In the genomic region with DNA sequence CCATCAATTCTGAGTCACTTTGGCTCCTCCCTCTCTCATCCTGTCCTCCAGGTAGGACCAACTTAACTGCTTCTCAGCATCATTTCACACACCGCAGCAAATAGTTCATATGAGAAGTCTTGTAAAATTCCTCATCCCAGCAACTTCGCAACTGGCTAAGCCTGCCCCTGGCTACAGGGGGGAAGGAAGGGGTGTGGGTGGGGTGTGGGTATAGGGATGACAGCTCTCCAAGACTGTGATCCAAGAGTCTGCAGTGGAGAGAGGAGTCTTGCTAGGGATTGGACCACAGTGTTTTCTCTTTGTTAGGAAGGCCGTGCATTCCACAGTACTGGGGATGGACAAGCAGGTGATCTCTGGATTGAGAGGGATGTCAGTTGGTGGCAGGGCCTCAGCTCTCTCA, we compare ENCODE assay signal across 25 mouse cellular contexts. TPM values are rescaled to one million over a fixed set of nuclear protein-coding genes. Genes with fewer than 3 reads are reported as not detected.
A peak's percentile ranks its signal among the peaks of the same experiment; 100 is the strongest.
DNase-seq lines count a peak whose midpoint lies in the region; ATAC-seq lines count a peak whose summit lies in the region.
"Had no signal": no experiment of that assay in that cellular context is flagged by ENCODE, and none has a peak within 500 bp of the region (broad histone marks: within the 10 kb centered on the region; RNA-seq: fewer than 3 reads in every experiment).

No protein-coding gene starts in this region.

- ATAC-seq in frontal cortex, adult (ENCODE audit: low TSS enrichment): peak; percentile 45
- no peak for ATAC-seq in midbrain, embryonic 15.5 days (replicated peaks)
- no peak for ATAC-seq in midbrain, embryonic 13.5 days
- ATAC-seq: inflammation-experienced regulatory T-cells, adult 6 months had no signal

- 79% methylated on average over 3 of the region's 3 CpGs for WGBS in midbrain, embryonic 15.5 days
- WGBS in midbrain, embryonic 13.5 days: 84% methylated on average over 3 of the region's 3 CpGs

- no peaks in the 10 kb centered on the region for H3K9me3 ChIP-seq in midbrain, embryonic 15.5 days
- H3K9me3 ChIP-seq in midbrain, embryonic 13.5 days: no peaks in the 10 kb centered on the region
- H3K9me3 ChIP-seq: heart, embryonic 12.5 days; hindbrain, embryonic 15.5 days; kidney, embryonic 15.5 days; limb, embryonic 13.5 days; lung, embryonic 15.5 days; midbrain, embryonic 12.5 days had no signal

- no peak overlapping the region for H3K4me3 ChIP-seq in midbrain, embryonic 15.5 days
- no peak overlapping the region for H3K4me3 ChIP-seq in midbrain, embryonic 13.5 days (replicated peaks)
- H3K4me3 ChIP-seq: heart, embryonic 12.5 days; hindbrain, embryonic 15.5 days; kidney, embryonic 15.5 days; limb, embryonic 13.5 days; lung, embryonic 15.5 days; midbrain, embryonic 12.5 days had no signal

- H3K9ac ChIP-seq in midbrain, embryonic 15.5 days: no peak overlapping the region
- no peak overlapping the region for H3K9ac ChIP-seq in midbrain, embryonic 13.5 days (replicated peaks)
- H3K9ac ChIP-seq: heart, embryonic 12.5 days; hindbrain, embryonic 15.5 days; kidney, embryonic 15.5 days; limb, embryonic 13.5 days; lung, embryonic 15.5 days; midbrain, embryonic 12.5 days had no signal

- H3K4me1 ChIP-seq in midbrain, embryonic 15.5 days: peaks cover 51% of the 10 kb centered on the region
- peaks cover 54% of the 10 kb centered on the region for H3K4me1 ChIP-seq in midbrain, embryonic 13.5 days (replicated peaks)

- 0 out of 2 replicates have a peak overlapping the region, but pooled peaks have one; percentile 47 for H3K27ac ChIP-seq in midbrain, embryonic 15.5 days
- H3K27ac ChIP-seq in midbrain, embryonic 13.5 days: no peak overlapping the region; the same call in 1 of the 2 replicates
- H3K27ac ChIP-seq: kidney, embryonic 15.5 days; limb, embryonic 13.5 days; lung, embryonic 15.5 days; midbrain, embryonic 12.5 days had no signal

- H3K36me3 ChIP-seq in midbrain, embryonic 15.5 days (replicated peaks): no peaks in the 10 kb centered on the region
- no peaks in the 10 kb centered on the region for H3K36me3 ChIP-seq in midbrain, embryonic 13.5 days
- H3K36me3 ChIP-seq: heart, embryonic 12.5 days; hindbrain, embryonic 15.5 days; kidney, embryonic 15.5 days; limb, embryonic 13.5 days; lung, embryonic 15.5 days; midbrain, embryonic 12.5 days had no signal

- no peak for DNase-seq in frontal cortex, adult 2 months (ENCODE audit: extremely low spot score in 1 of 2, low spot score in 1 of 2)
- peak; percentile 27 to 36 for DNase-seq in kidney, postnatal 36 days
- no peak for DNase-seq in kidney, postnatal 14 days
- DNase-seq in right cerebral cortex, postnatal 10 days (ENCODE audit: low spot score in 2 of 2): no peak
- DNase-seq: adrenal gland, postnatal 25 days; B cell, adult 2 months; cerebellum, adult 2 months; cerebellum, postnatal 14 days; gastrocnemius, postnatal 14 days; heart, adult 11 months; heart, postnatal 4 days; kidney, adult 11 months; spleen, adult 18-20 months; thymus, postnatal 25 days had no signal

- H3K27me3 ChIP-seq in midbrain, embryonic 15.5 days (replicated peaks): no peaks in the 10 kb centered on the region
- no peaks in the 10 kb centered on the region for H3K27me3 ChIP-seq in midbrain, embryonic 13.5 days
- H3K27me3 ChIP-seq: heart, embryonic 12.5 days; hindbrain, embryonic 15.5 days; kidney, embryonic 15.5 days; limb, embryonic 13.5 days; lung, embryonic 15.5 days; midbrain, embryonic 12.5 days had no signal

- no peak overlapping the region for H3K4me2 ChIP-seq in midbrain, embryonic 15.5 days
- no peak overlapping the region for H3K4me2 ChIP-seq in midbrain, embryonic 13.5 days (replicated peaks)
- H3K4me2 ChIP-seq: heart, embryonic 12.5 days; hindbrain, embryonic 15.5 days; kidney, embryonic 15.5 days; limb, embryonic 13.5 days; liver, embryonic 11.5 days; lung, embryonic 15.5 days; midbrain, embryonic 12.5 days had no signal

RNA-seq across cellular contexts. Expression of a gene that starts 19.7 kb away (rescaled TPM):
- 38.4 and 43.2 TPM in 2 replicates for polyA plus RNA-seq in frontal cortex, adult 2 months (2012; rRNA removed)
- polyA plus RNA-seq in midbrain, embryonic 15.5 days (2015; fragmentation: Nextera tagmentation; extraction: Ambion mirVana): 21.0 and 23.4 TPM in 2 replicates
- 8.4 and 8.7 TPM in 2 replicates for polyA plus RNA-seq in midbrain, embryonic 13.5 days (2015; fragmentation: Nextera tagmentation; extraction: Ambion mirVana)

Comparison
In these comparisons a context has a peak if more than half of its experiments do, and no peak if none do; other contexts are left out.
1. DNase-seq: peak in kidney, postnatal 36 days (2 of 2); none in frontal cortex, adult 2 months (0 of 2), kidney, postnatal 14 days (single experiment) and right cerebral cortex, postnatal 10 days (0 of 2).